Mouse (Mus musculus) forebrain, postnatal 0 days (tissue): Measurements from ENCODE around the gene Pde2a. TPM values are rescaled to one million over a fixed set of nuclear protein-coding genes. Genes with fewer than 3 reads are reported as not detected.

Experiments used
- ATAC-seq: fragments of 200-750 bp; cut with Nextera tagmentation; 2 replicates; pipeline ENCODE4 v1.8.0; 2017; ENCODE audit warnings: mild to moderate bottlenecking, moderate library complexity
- DNase-seq: peaks from one replicate; pipeline ENCODE4 v3.0.0-alpha.2; 2015
- H3K27ac ChIP-seq: fragments of 300-500 bp; sonication (generic); 2 replicates; pipeline ENCODE4 v1.5.1; 2014; ENCODE audit warnings: low read depth, mild to moderate bottlenecking, antibody characterized with exemption, low read length, moderate library complexity, mixed read lengths
- H3K27me3 ChIP-seq: fragments of 300-500 bp; sonication (generic); 2 replicates; pipeline ENCODE4 v1.6.1; 2014; ENCODE audit warnings: mild to moderate bottlenecking, low read length, mixed read lengths; ENCODE audit not compliant: insufficient read depth
- H3K36me3 ChIP-seq: fragments of 300-500 bp; sonication (generic); 2 replicates; pipeline ENCODE4 v1.6.1; 2014; ENCODE audit warnings: mild to moderate bottlenecking, moderate library complexity; ENCODE audit not compliant: insufficient read depth
- H3K4me1 ChIP-seq: fragments of 300-500 bp; sonication (generic); 2 replicates; pipeline ENCODE4 v1.6.1; 2014; ENCODE audit warnings: antibody characterized with exemption; ENCODE audit not compliant: insufficient read depth
- H3K4me2 ChIP-seq: fragments of 300-500 bp; sonication (generic); 2 replicates; pipeline ENCODE4 v1.6.1; 2014; ENCODE audit warnings: low read depth, mild to moderate bottlenecking, moderate library complexity
- H3K4me3 ChIP-seq: fragments of 300-500 bp; sonication (generic); 2 replicates; pipeline ENCODE4 v1.5.1; 2014; ENCODE audit warnings: low read depth, low read length, mixed read lengths
- H3K9ac ChIP-seq: fragments of 300-500 bp; sonication (generic); 2 replicates; pipeline ENCODE4 v1.6.1; 2014; ENCODE audit warnings: mild to moderate bottlenecking
- H3K9me3 ChIP-seq: fragments of 300-500 bp; sonication (generic); 2 replicates; pipeline ENCODE4 v1.6.1; 2016; ENCODE audit warnings: low read length
- CTCF ChIP-seq: sonication (generic); IDR thresholded peaks from 2 replicates; pipeline ENCODE4 v1.5.1; 2016; ENCODE audit warnings: antibody characterized with exemption, control low read depth, low read depth
- WGBS: fragments of 180-500 bp; shearing (Covaris S2); extraction: QIAGEN DNeasy Blood & Tissue Kit; methylation state at CpG from one replicate; pipeline ENCODE4 v1.1.7; 2014; 5-methylcytosine and 5-hydroxymethylcytosine counted together
- polyA plus RNA-seq: library from polyadenylated mRNA; unstranded; fragments of >200 nt; fragmentation: Nextera tagmentation; extraction: Ambion mirVana; gene quantifications from 2 replicates; pipeline ENCODE4 v1.2.1, GENCODE M21; 2015
- total RNA-seq: library from RNA; depleted of rRNA; stranded (reverse); fragments of >200 nt; gene quantifications from 2 replicates; pipeline ENCODE4 v1.2.3, GENCODE M21; 2014

Gene Pde2a
- total and polyA plus RNA-seq, 2 experiments from 2014 or later, result 72.4 to 94.2 TPM

GRCm38 (mm10) chr7:101539774-101540173, 118.3 kb downstream of the Pde2a start:
- peaks cover 9% of the 10 kb centered on the region for H3K4me1 ChIP-seq
- H3K36me3 ChIP-seq, result no peaks in the 10 kb centered on the region
- WGBS, result 35% methylated on average over 9 of the region's 9 CpGs
- H3K9me3 ChIP-seq, result no peaks in the 10 kb centered on the region
- DNase-seq (no peak), ATAC-seq (no peak)
- no peak for TF ChIP-seq CTCF
- no peak overlapping the region for H3K4me2 ChIP-seq
- no peaks in the 10 kb centered on the region for H3K27me3 ChIP-seq
- no peak overlapping the region for H3K9ac ChIP-seq
- H3K27ac ChIP-seq, result peak overlapping the region; percentile 29; the same call in 1 of the 2 replicates
- no peak overlapping the region for H3K4me3 ChIP-seq

GRCm38 (mm10) chr7:101540684-101541083, 119.2 kb downstream of the Pde2a start:
- Histone ChIP-seq H3K36me3 (no peaks in the 10 kb centered on the region), H3K4me3 (no peak overlapping the region), H3K9ac (no peak overlapping the region), H3K4me2 (no peak overlapping the region), H3K27me3 (no peaks in the 10 kb centered on the region), H3K9me3 (no peaks in the 10 kb centered on the region), H3K27ac (no peak overlapping the region), H3K4me1 (peaks cover under 1% of the 10 kb centered on the region; the same call in 1 of the 2 replicates)
- ATAC-seq (no peak), DNase-seq (no peak)
- 86% methylated on average over 5 of the region's 5 CpGs for WGBS
- no peak for TF ChIP-seq CTCF

GRCm38 (mm10) chr7:101541132-101541531, 119.6 kb downstream of the Pde2a start:
- ATAC-seq, result peak; percentile 89
- WGBS, result 4% methylated on average over 11 of the region's 11 CpGs
- no peaks in the 10 kb centered on the region for H3K4me1 ChIP-seq
- H3K27ac ChIP-seq, result no peak overlapping the region
- H3K9me3 ChIP-seq, result no peaks in the 10 kb centered on the region
- TF ChIP-seq CTCF, result peak; percentile 89
- H3K4me3 ChIP-seq, result no peak overlapping the region
- H3K9ac ChIP-seq, result no peak overlapping the region; the same call in 1 of the 2 replicates
- H3K27me3 ChIP-seq, result no peaks in the 10 kb centered on the region
- peak; percentile 91 for DNase-seq
- no peak overlapping the region for H3K4me2 ChIP-seq
- no peaks in the 10 kb centered on the region for H3K36me3 ChIP-seq

GRCm38 (mm10) chr7:101541734-101542133, 120.2 kb downstream of the Pde2a start:
- ATAC-seq (no peak), DNase-seq (no peak)
- Histone ChIP-seq H3K4me3 (no peak overlapping the region), H3K27me3 (no peaks in the 10 kb centered on the region), H3K9ac (no peak overlapping the region), H3K9me3 (no peaks in the 10 kb centered on the region), H3K36me3 (no peaks in the 10 kb centered on the region), H3K4me2 (no peak overlapping the region), H3K27ac (no peak overlapping the region), H3K4me1 (no peaks in the 10 kb centered on the region)
- no peak for TF ChIP-seq CTCF
- WGBS, result 57% methylated on average over 10 of the region's 10 CpGs

GRCm38 (mm10) chr7:101547651-101548050, 126.2 kb downstream of the Pde2a start:
- H3K27ac ChIP-seq, result no peak overlapping the region
- no peaks in the 10 kb centered on the region for H3K4me1 ChIP-seq
- H3K4me2 ChIP-seq, result no peak overlapping the region
- no peak for TF ChIP-seq CTCF
- 84% methylated on average over 3 of the region's 3 CpGs for WGBS
- H3K9ac ChIP-seq, result no peak overlapping the region
- H3K27me3 ChIP-seq, result no peaks in the 10 kb centered on the region
- no peaks in the 10 kb centered on the region for H3K36me3 ChIP-seq
- H3K4me3 ChIP-seq, result no peak overlapping the region
- ATAC-seq (no peak), DNase-seq (no peak)
- no peaks in the 10 kb centered on the region for H3K9me3 ChIP-seq

GRCm38 (mm10) chr7:101549266-101549665, 127.8 kb downstream of the Pde2a start:
- no peak overlapping the region for H3K9ac ChIP-seq
- no peak overlapping the region for H3K4me2 ChIP-seq
- H3K4me3 ChIP-seq, result no peak overlapping the region
- H3K27ac ChIP-seq, result no peak overlapping the region
- ATAC-seq (no peak), DNase-seq (no peak)
- WGBS, result 74% methylated on average over 3 of the region's 3 CpGs
- H3K27me3 ChIP-seq, result no peaks in the 10 kb centered on the region
- H3K36me3 ChIP-seq, result no peaks in the 10 kb centered on the region
- no peaks in the 10 kb centered on the region for H3K4me1 ChIP-seq
- no peak for TF ChIP-seq CTCF
- H3K9me3 ChIP-seq, result no peaks in the 10 kb centered on the region

- 71% methylated on average over 7 of the region's 7 CpGs for WGBS
- Histone ChIP-seq H3K4me3 (no peak overlapping the region), H3K4me1 (no peaks in the 10 kb centered on the region), H3K4me2 (no peak overlapping the region), H3K27me3 (no peaks in the 10 kb centered on the region), H3K36me3 (no peaks in the 10 kb centered on the region), H3K27ac (no peak overlapping the region), H3K9ac (no peak overlapping the region), H3K9me3 (no peaks in the 10 kb centered on the region)
- TF ChIP-seq CTCF, result no peak
- DNase-seq (no peak), ATAC-seq (no peak)
Measured at GRCm38 (mm10) chr7:101550686-101551485, 129.4 kb downstream of the Pde2a start.
